Mouse (Mus musculus): ENCODE results near the gene Whrn. TPM values are rescaled to one million over a fixed set of nuclear protein-coding genes. Genes with fewer than 3 reads are reported as not detected.

Gene Whrn
- polyA plus RNA-seq, 1 experiment = 13.0 TPM

DNA sequence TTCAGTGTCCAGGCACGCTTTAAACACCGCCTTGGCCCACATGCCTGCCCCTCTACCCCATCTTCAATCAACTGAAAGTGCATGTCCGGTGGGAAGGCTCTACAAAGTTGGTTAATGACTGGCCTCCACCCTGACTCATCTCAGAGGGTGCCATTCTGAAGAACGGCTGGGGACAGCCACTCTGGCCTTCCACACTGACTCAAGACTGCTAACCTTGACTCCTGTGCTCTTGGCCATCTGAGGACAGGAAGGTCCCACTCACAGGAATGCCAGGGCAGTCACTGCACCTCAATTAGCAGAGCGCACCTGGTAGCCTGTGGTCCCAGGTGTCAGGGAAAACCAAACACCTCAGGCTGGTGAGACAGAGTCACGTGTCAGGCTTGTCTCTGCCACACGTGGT is 17.8 kb downstream of the Whrn start:
- Histone ChIP-seq H3K27ac (ENCODE audit: control insufficient read depth, insufficient read depth, low read depth, low read length, poor library complexity) (no peak overlapping the region), H3K4me3 (replicated peaks; ENCODE audit: control insufficient read depth, low read depth, low read length) (no peak overlapping the region), H3K4me1 (ENCODE audit: control insufficient read depth, insufficient read depth, low read length) (peaks cover 3% of the 10 kb centered on the region)
- WGBS = 68% methylated on average over 7 of the region's 7 CpGs
- TF ChIP-seq POLR2A (IDR thresholded peaks at IDR 0.05; ENCODE audit: borderline replicate concordance, control insufficient read depth, low read depth, low read length) = no peak
- no peak for TF ChIP-seq CTCF (IDR thresholded peaks at IDR 0.05; ENCODE audit: control insufficient read depth, insufficient read depth, low read length)

DNA sequence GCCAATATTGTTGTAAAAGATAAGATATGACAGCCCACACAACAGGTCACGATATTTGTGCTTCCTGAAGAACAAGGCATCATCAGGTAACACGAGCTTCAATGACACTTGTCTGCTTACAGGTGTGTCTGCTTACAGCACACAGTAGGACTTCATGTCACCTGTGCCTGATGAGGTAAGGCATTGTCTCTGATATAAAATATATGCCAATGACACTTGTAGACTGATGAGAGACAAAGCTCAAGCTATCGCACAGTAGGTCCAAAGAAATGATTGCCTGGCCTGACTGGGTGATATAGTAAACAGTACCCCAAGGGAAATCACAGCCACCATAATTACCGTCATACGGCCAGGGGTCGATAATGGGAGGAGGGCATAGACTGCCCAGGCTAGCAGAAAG is 18.9 kb downstream of the Whrn start:
- WGBS = 80% methylated on average over 6 of the region's 6 CpGs
- no peak overlapping the region for H3K27ac ChIP-seq (ENCODE audit: control insufficient read depth, insufficient read depth, low read depth, low read length, poor library complexity)
- no peak overlapping the region for H3K4me3 ChIP-seq (replicated peaks; ENCODE audit: control insufficient read depth, low read depth, low read length)
- H3K4me1 ChIP-seq (ENCODE audit: control insufficient read depth, insufficient read depth, low read length) = peaks cover 3% of the 10 kb centered on the region
- TF ChIP-seq CTCF (IDR thresholded peaks at IDR 0.05; ENCODE audit: control insufficient read depth, insufficient read depth, low read length) (no peak), POLR2A (IDR thresholded peaks at IDR 0.05; ENCODE audit: borderline replicate concordance, control insufficient read depth, low read depth, low read length) (no peak)

DNA sequence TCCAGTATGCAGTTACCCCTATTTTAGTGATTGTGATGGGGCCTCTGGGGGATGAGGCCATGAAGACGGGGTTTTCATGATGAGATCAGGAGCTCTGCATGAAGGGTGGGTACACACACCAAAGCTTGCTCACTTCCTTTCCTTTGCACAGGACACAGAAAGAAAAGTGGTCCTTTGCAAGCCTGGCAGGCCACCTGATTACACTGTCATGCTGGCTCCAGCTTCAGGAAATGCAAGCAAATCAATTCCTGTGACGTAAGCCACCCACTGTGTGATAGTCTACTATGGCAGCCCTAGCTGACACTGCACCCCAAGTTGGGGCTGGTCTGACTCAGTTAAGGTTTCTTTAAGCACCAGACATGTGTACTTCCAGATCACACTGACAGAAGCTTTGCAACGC is 20.6 kb downstream of the Whrn start:
- Histone ChIP-seq H3K27ac (ENCODE audit: control insufficient read depth, insufficient read depth, low read depth, low read length, poor library complexity) (no peak overlapping the region), H3K4me1 (ENCODE audit: control insufficient read depth, insufficient read depth, low read length) (peaks cover 1% of the 10 kb centered on the region), H3K4me3 (replicated peaks; ENCODE audit: control insufficient read depth, low read depth, low read length) (no peak overlapping the region)
- TF ChIP-seq POLR2A (IDR thresholded peaks at IDR 0.05; ENCODE audit: borderline replicate concordance, control insufficient read depth, low read depth, low read length) (no peak), CTCF (IDR thresholded peaks at IDR 0.05; ENCODE audit: control insufficient read depth, insufficient read depth, low read length) (no peak)
- WGBS = 45% methylated on average over 3 of the region's 3 CpGs

DNA sequence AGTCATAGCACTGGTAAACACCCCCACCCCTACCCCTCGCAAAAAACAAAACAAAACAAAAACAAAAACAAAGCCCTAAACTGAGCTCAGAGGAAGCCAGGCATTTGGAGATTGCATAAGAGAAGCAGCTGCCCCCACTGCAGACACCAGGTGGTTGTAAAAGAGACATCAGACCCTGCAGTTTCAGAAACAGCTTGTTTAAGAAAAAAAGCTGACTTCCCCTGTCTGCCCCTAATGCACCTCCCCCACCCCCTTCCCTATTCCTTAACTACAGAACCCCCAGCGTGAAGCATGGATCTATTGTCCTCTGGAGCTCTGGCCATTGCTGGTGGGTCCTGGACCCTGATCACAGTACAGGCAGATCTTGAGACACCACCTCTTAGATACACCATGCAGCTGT is 21.4 kb downstream of the Whrn start:
- H3K4me3 ChIP-seq (replicated peaks; ENCODE audit: control insufficient read depth, low read depth, low read length) = no peak overlapping the region
- TF ChIP-seq POLR2A (IDR thresholded peaks at IDR 0.05; ENCODE audit: borderline replicate concordance, control insufficient read depth, low read depth, low read length) (no peak), CTCF (IDR thresholded peaks at IDR 0.05; ENCODE audit: control insufficient read depth, insufficient read depth, low read length) (no peak)
- no peak overlapping the region for H3K27ac ChIP-seq (ENCODE audit: control insufficient read depth, insufficient read depth, low read depth, low read length, poor library complexity)
- 16% methylated on average over 2 of the region's 2 CpGs for WGBS
- H3K4me1 ChIP-seq (ENCODE audit: control insufficient read depth, insufficient read depth, low read length) = peaks cover 1% of the 10 kb centered on the region

DNA sequence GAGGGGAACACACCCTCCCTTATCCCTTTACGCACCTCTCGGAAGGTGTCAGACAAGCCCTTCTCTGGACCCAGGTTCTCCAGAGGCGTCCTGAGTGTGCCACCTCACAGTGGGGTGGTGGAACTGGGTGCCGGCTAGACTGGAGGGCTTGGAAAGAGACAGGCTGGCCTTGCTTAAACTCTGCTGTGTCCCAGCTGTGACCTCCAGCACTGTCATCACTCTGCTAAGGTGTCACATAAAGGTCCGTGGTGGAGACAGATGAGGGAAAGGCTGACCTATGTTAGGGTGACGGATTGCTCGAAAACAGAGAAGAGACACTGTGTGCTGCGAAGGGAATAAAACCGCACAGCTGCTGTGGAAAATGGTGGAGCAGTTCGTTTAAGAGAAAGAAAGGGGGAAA is 28.5 kb downstream of the Whrn start:
- Histone ChIP-seq H3K27ac (ENCODE audit: control insufficient read depth, insufficient read depth, low read depth, low read length, poor library complexity) (no peak overlapping the region), H3K4me1 (ENCODE audit: control insufficient read depth, insufficient read depth, low read length) (no peaks in the 10 kb centered on the region), H3K4me3 (replicated peaks; ENCODE audit: control insufficient read depth, low read depth, low read length) (no peak overlapping the region)
- 87% methylated on average over 9 of the region's 10 CpGs for WGBS
- TF ChIP-seq CTCF (IDR thresholded peaks at IDR 0.05; ENCODE audit: control insufficient read depth, insufficient read depth, low read length) (no peak), POLR2A (IDR thresholded peaks at IDR 0.05; ENCODE audit: borderline replicate concordance, control insufficient read depth, low read depth, low read length) (no peak)

DNA sequence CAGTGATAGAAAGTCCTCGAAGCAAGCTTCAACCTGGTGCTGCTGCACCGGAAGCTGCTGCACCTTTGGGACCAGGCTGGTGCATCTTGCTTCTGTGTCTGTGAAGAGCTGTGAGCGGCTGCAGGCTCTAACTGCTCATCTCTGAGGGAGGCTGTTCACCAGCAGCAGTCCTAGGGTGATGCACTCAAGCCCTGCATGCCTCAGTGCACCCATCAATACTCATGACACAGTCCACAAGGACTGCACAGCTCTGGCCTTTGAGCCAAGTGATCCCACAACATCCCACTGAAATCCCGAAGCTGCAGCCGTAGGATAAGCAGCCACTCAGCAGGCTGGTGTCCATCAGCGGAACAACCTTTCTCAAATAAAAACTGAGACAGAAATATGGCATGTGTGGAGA is 29.6 kb downstream of the Whrn start:
- Histone ChIP-seq H3K4me1 (ENCODE audit: control insufficient read depth, insufficient read depth, low read length) (no peaks in the 10 kb centered on the region), H3K4me3 (replicated peaks; ENCODE audit: control insufficient read depth, low read depth, low read length) (no peak overlapping the region), H3K27ac (ENCODE audit: control insufficient read depth, insufficient read depth, low read depth, low read length, poor library complexity) (no peak overlapping the region)
- 90% methylated on average over 6 of the region's 6 CpGs for WGBS
- TF ChIP-seq POLR2A (IDR thresholded peaks at IDR 0.05; ENCODE audit: borderline replicate concordance, control insufficient read depth, low read depth, low read length) (no peak), CTCF (IDR thresholded peaks at IDR 0.05; ENCODE audit: control insufficient read depth, insufficient read depth, low read length) (no peak)

DNA sequence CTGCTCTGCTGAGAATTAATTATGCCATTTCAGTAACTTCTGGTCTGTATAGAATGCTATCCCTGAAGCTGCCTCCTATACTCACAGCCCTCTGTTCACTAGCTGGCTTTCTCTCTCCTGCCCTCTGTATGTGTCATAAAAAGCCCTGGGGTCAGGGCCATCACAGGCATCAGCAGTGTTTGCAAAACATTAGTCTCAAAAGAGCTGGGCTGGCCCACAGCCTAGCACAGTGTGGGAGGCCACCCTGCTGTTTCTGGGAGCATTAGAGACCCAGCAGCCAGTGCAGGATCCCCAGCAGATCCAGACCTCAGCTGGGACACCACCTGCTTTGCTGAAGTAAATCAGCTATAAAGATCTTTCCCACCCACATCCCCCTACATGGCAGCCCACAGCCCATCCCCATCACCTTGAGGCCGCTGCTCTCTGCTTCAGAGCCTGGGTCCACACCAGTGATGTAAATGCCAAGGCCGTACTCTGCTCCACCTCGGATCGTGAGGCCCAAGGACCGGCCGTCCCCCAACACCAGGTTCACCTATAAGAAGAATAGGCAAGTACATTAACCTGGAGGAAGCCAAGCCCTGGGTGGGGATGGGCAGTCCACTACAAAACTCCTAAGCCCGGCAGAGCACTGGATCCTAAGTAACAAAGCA is 34.8 kb downstream of the Whrn start:
- TF ChIP-seq CTCF (IDR thresholded peaks at IDR 0.05; ENCODE audit: control insufficient read depth, insufficient read depth, low read length) (no peak), POLR2A (IDR thresholded peaks at IDR 0.05; ENCODE audit: borderline replicate concordance, control insufficient read depth, low read depth, low read length) (no peak)
- H3K4me1 ChIP-seq (ENCODE audit: control insufficient read depth, insufficient read depth, low read length) = no peaks in the 10 kb centered on the region
- 86% methylated on average over 7 of the region's 7 CpGs for WGBS

DNA sequence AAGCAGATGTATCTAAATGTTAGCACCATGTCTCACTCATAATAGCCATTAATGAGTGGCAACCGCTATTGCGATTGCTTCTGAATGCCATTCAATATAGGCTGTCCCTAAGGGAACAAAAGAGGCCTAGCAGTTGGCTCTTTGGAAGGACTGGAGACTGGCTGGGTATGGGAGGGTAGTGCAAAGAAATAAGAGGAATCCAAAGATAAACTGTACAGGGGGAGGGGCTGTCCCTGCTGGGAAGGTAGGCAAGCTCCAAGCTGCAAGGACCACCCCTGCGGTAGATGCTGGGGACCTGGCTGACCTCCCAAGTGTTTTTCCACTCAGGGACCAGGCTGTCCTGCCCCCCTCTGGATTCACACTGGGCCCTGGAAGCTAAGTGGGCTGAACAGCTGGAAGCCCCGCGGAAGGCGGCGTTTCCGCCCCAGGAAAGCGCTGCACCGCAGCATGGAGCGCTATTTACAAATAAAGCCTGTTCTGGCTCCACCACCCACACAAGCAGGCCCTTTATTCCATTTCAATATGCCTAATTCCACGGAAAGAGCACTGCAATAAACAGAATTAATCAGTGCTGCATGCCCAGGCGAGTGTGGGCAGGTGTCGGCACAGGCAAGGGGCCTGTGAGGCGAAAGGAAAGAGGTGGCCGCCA is 36.5 kb downstream of the Whrn start:
- Histone ChIP-seq H3K4me1 (ENCODE audit: control insufficient read depth, insufficient read depth, low read length) (no peaks in the 10 kb centered on the region), H3K27ac (ENCODE audit: control insufficient read depth, insufficient read depth, low read depth, low read length, poor library complexity) (no peak overlapping the region), H3K4me3 (replicated peaks; ENCODE audit: control insufficient read depth, low read depth, low read length) (no peak overlapping the region)
- WGBS = 82% methylated on average over 16 of the region's 16 CpGs
- TF ChIP-seq POLR2A (IDR thresholded peaks at IDR 0.05; ENCODE audit: borderline replicate concordance, control insufficient read depth, low read depth, low read length) = no peak
- no peak for TF ChIP-seq CTCF (IDR thresholded peaks at IDR 0.05; ENCODE audit: control insufficient read depth, insufficient read depth, low read length)

More for the DNA sequence above, 34.8 kb downstream of the Whrn start:
- Histone ChIP-seq H3K4me3 (replicated peaks; ENCODE audit: control insufficient read depth, low read depth, low read length) (no peak overlapping the region), H3K27ac (ENCODE audit: control insufficient read depth, insufficient read depth, low read depth, low read length, poor library complexity) (no peak overlapping the region)
